Comparison of ENCODE assay signal across 9 mouse cellular contexts in genomic region chr11:35927309-35927708, GRCm38 (mm10). TPM values are rescaled to one million over a fixed set of nuclear protein-coding genes. Genes with fewer than 3 reads are reported as not detected.
A peak's percentile ranks its signal among the peaks of the same experiment; 100 is the strongest.
DNase-seq lines count a peak whose midpoint lies in the region; ATAC-seq and TF ChIP-seq lines count a peak whose summit lies in the region.
"Had no signal": no experiment of that assay in that cellular context is flagged by ENCODE, and none has a peak within 500 bp of the region (broad histone marks: within the 10 kb centered on the region; RNA-seq: fewer than 3 reads in every experiment).

No protein-coding gene starts in this region.

- no peak for TF ChIP-seq CTCF in E14TG2a.4 (conservative IDR thresholded peaks at IDR 0.05; ENCODE audit: low read length)

- H3K4me3 ChIP-seq in E14TG2a.4 (replicated peaks; ENCODE audit: low read length): peak overlapping the region; percentile 50
- H3K4me3 ChIP-seq in hindbrain, embryonic 16.5 days (ENCODE audit: low read length): no peak overlapping the region
- H3K4me3 ChIP-seq in midbrain, embryonic 14.5 days (replicated peaks; ENCODE audit: low read depth, low read length): no peak overlapping the region
- H3K4me3 ChIP-seq: heart, embryonic 15.5 days had no signal

- DNase-seq in Muller cell, postnatal 12 days (ENCODE audit: inconsistent ontology term): peak; percentile 80
- DNase-seq in midbrain, embryonic 14.5 days: peak; percentile 67
- no peak for DNase-seq in thymus, postnatal 10 days (ENCODE audit: low spot score in 2 of 2)
- no peak for DNase-seq in adrenal gland, adult 8-10 months
- DNase-seq in adrenal gland, adult (ENCODE audit: inconsistent age in 2 of 2, low spot score in 1 of 2): no peak
- DNase-seq: thymus, postnatal 14 days had no signal

- peak overlapping the region; percentile 72 for H3K27ac ChIP-seq in hindbrain, embryonic 16.5 days (ENCODE audit: low read depth, low read length)
- peak overlapping the region; percentile 68; the same call in 1 of the 2 replicates for H3K27ac ChIP-seq in midbrain, embryonic 14.5 days (replicated peaks; ENCODE audit: low read depth, low read length)
- H3K27ac ChIP-seq: heart, embryonic 15.5 days had no signal

- H3K9ac ChIP-seq in hindbrain, embryonic 16.5 days (ENCODE audit: low read depth, low read length): no peak overlapping the region
- no peak overlapping the region for H3K9ac ChIP-seq in midbrain, embryonic 14.5 days (replicated peaks; ENCODE audit: low read length)
- H3K9ac ChIP-seq: heart, embryonic 15.5 days had no signal

- H3K9me3 ChIP-seq in E14TG2a.4 (ENCODE audit: low read length): no peaks in the 10 kb centered on the region
- H3K9me3 ChIP-seq in hindbrain, embryonic 16.5 days (ENCODE audit: control insufficient read depth, low read length): peaks cover 6% of the 10 kb centered on the region
- H3K9me3 ChIP-seq in midbrain, embryonic 14.5 days (ENCODE audit: control insufficient read depth, low read length): no peaks in the 10 kb centered on the region
- H3K9me3 ChIP-seq: heart, embryonic 15.5 days had no signal

- no peak overlapping the region for H3K4me2 ChIP-seq in hindbrain, embryonic 16.5 days (ENCODE audit: low read length)
- H3K4me2 ChIP-seq in midbrain, embryonic 14.5 days (ENCODE audit: low read length): peak overlapping the region; percentile 4; the same call in 1 of the 2 replicates
- H3K4me2 ChIP-seq: heart, embryonic 15.5 days had no signal

- peaks cover 92% of the 10 kb centered on the region for H3K4me1 ChIP-seq in E14TG2a.4 (replicated peaks; ENCODE audit: low read depth, low read length)
- H3K4me1 ChIP-seq in hindbrain, embryonic 16.5 days (ENCODE audit: control insufficient read depth, insufficient read depth, low read depth, low read length): peaks cover 7% of the 10 kb centered on the region
- H3K4me1 ChIP-seq in midbrain, embryonic 14.5 days (ENCODE audit: control insufficient read depth, insufficient read depth, low read length): peaks cover 4% of the 10 kb centered on the region; the same call in 1 of the 2 replicates
- H3K4me1 ChIP-seq: heart, embryonic 15.5 days had no signal

- peak; percentile 85 for ATAC-seq in hindbrain, embryonic 16.5 days
- ATAC-seq in midbrain, embryonic 14.5 days (ENCODE audit: low FRiP score, low TSS enrichment): peak; percentile 85

- H3K36me3 ChIP-seq in E14TG2a.4 (ENCODE audit: insufficient read depth, low read length): no peaks in the 10 kb centered on the region
- no peaks in the 10 kb centered on the region for H3K36me3 ChIP-seq in hindbrain, embryonic 16.5 days (ENCODE audit: control insufficient read depth, insufficient read depth, low read length)
- no peaks in the 10 kb centered on the region for H3K36me3 ChIP-seq in midbrain, embryonic 14.5 days (ENCODE audit: control insufficient read depth, insufficient read depth, low read length)
- H3K36me3 ChIP-seq: heart, embryonic 15.5 days had no signal

- no peaks in the 10 kb centered on the region for H3K27me3 ChIP-seq in E14TG2a.4 (ENCODE audit: insufficient read depth, low read length)
- no peaks in the 10 kb centered on the region for H3K27me3 ChIP-seq in hindbrain, embryonic 16.5 days (replicated peaks; ENCODE audit: control insufficient read depth, insufficient read depth, low read length)
- no peaks in the 10 kb centered on the region for H3K27me3 ChIP-seq in midbrain, embryonic 14.5 days (ENCODE audit: control insufficient read depth, insufficient read depth, low read length)
- H3K27me3 ChIP-seq: heart, embryonic 15.5 days had no signal

- 18% methylated on average over 14 of the region's 14 CpGs for WGBS in hindbrain, embryonic 16.5 days
- 18% methylated on average over 14 of the region's 14 CpGs for WGBS in midbrain, embryonic 14.5 days

RNA-seq across cellular contexts. Expression of gene Wwc1, which starts 53.0 kb away (rescaled TPM):
- 6.4 and 7.8 TPM in 2 replicates for polyA plus RNA-seq in hindbrain, embryonic 16.5 days (2015; fragmentation: Nextera tagmentation; extraction: Ambion mirVana)
- polyA plus RNA-seq in midbrain, embryonic 14.5 days (2014; fragmentation: Nextera tagmentation; extraction: Ambion mirVana): 8.8 and 10.3 TPM in 2 replicates
- 100 to 1,000 TPM in 3 of 4 experiments, 10 to 100 TPM in 1; 98.7 to 129 (median 104) TPM for total RNA-seq in adrenal gland, adult 8-10 months (2022)

Comparison
In these comparisons a context has a peak if more than half of its experiments do, and no peak if none do; other contexts are left out.
1. DNase-seq: peak in Muller cell, postnatal 12 days (single experiment) and midbrain, embryonic 14.5 days (single experiment); none in thymus, postnatal 10 days (0 of 2), adrenal gland, adult 8-10 months (single experiment) and adrenal gland, adult (0 of 2).